In genomic region chr1:88708646-88709305, GRCm38 (mm10) we compare ENCODE assay signal across 16 mouse cellular contexts. TPM values are rescaled to one million over a fixed set of nuclear protein-coding genes. Genes with fewer than 3 reads are reported as not detected.
DNase-seq lines count a peak whose midpoint lies in the region; ATAC-seq lines count a peak whose summit lies in the region.
"Had no signal": no experiment of that assay in that cellular context is flagged by ENCODE, and none has a peak within 500 bp of the region (broad histone marks: within the 10 kb centered on the region; RNA-seq: fewer than 3 reads in every experiment).

No protein-coding gene starts in this region.

- WGBS in forebrain, embryonic 13.5 days: 36% methylated on average over 9 of the region's 9 CpGs
- 54% methylated on average over 9 of the region's 9 CpGs for WGBS in forebrain, embryonic 12.5 days
- WGBS in hindbrain, embryonic 13.5 days: 42% methylated on average over 9 of the region's 9 CpGs

- H3K4me3 ChIP-seq in forebrain, embryonic 13.5 days: no peak overlapping the region
- H3K4me3 ChIP-seq in forebrain, embryonic 12.5 days (replicated peaks): no peak overlapping the region
- no peak overlapping the region for H3K4me3 ChIP-seq in hindbrain, embryonic 13.5 days
- H3K4me3 ChIP-seq: embryonic facial prominence, embryonic 15.5 days; megakaryocyte, embryonic 14.5 days had no signal

- no peak overlapping the region for H3K27ac ChIP-seq in forebrain, embryonic 13.5 days
- H3K27ac ChIP-seq in forebrain, embryonic 12.5 days: no peak overlapping the region
- H3K27ac ChIP-seq in hindbrain, embryonic 13.5 days: peak overlapping the region; percentile 63
- H3K27ac ChIP-seq: embryonic facial prominence, embryonic 15.5 days; liver, embryonic 14.5 days; stomach, postnatal 0 days had no signal

- H3K9me3 ChIP-seq in forebrain, embryonic 13.5 days (replicated peaks): no peaks in the 10 kb centered on the region
- H3K9me3 ChIP-seq in forebrain, embryonic 12.5 days: no peaks in the 10 kb centered on the region
- no peaks in the 10 kb centered on the region for H3K9me3 ChIP-seq in hindbrain, embryonic 13.5 days
- H3K9me3 ChIP-seq: embryonic facial prominence, embryonic 15.5 days; megakaryocyte, embryonic 14.5 days had no signal

- peak; percentile 52; the same call in 1 of the 2 replicates for ATAC-seq in forebrain, embryonic 13.5 days
- ATAC-seq in forebrain, embryonic 12.5 days (ENCODE audit: low FRiP score): no peak
- ATAC-seq in hindbrain, embryonic 13.5 days (ENCODE audit: low FRiP score): no peak

- H3K27me3 ChIP-seq in forebrain, embryonic 13.5 days: peaks cover 3% of the 10 kb centered on the region; the same call in 1 of the 2 replicates
- H3K27me3 ChIP-seq in forebrain, embryonic 12.5 days: peaks cover 11% of the 10 kb centered on the region
- 0 out of 2 replicates have a peak, but pooled peaks cover 4% of the 10 kb centered on the region for H3K27me3 ChIP-seq in hindbrain, embryonic 13.5 days
- H3K27me3 ChIP-seq: embryonic facial prominence, embryonic 15.5 days had no signal

- H3K9ac ChIP-seq in forebrain, embryonic 13.5 days: no peak overlapping the region
- H3K9ac ChIP-seq in forebrain, embryonic 12.5 days: no peak overlapping the region
- no peak overlapping the region for H3K9ac ChIP-seq in hindbrain, embryonic 13.5 days
- H3K9ac ChIP-seq: embryonic facial prominence, embryonic 15.5 days; liver, embryonic 14.5 days had no signal

- no peaks in the 10 kb centered on the region for H3K36me3 ChIP-seq in forebrain, embryonic 13.5 days (ENCODE audit: poor library complexity, severe bottlenecking)
- H3K36me3 ChIP-seq in forebrain, embryonic 12.5 days (replicated peaks): no peaks in the 10 kb centered on the region
- H3K36me3 ChIP-seq in hindbrain, embryonic 13.5 days: no peaks in the 10 kb centered on the region
- H3K36me3 ChIP-seq: embryonic facial prominence, embryonic 15.5 days had no signal

- H3K4me2 ChIP-seq in forebrain, embryonic 13.5 days: no peak overlapping the region
- H3K4me2 ChIP-seq in forebrain, embryonic 12.5 days: no peak overlapping the region
- H3K4me2 ChIP-seq in hindbrain, embryonic 13.5 days: no peak overlapping the region
- H3K4me2 ChIP-seq: embryonic facial prominence, embryonic 15.5 days; heart, embryonic 11.5 days had no signal

- H3K4me1 ChIP-seq in forebrain, embryonic 13.5 days: peaks cover 29% of the 10 kb centered on the region
- H3K4me1 ChIP-seq in forebrain, embryonic 12.5 days: peaks cover 13% of the 10 kb centered on the region
- peaks cover 26% of the 10 kb centered on the region for H3K4me1 ChIP-seq in hindbrain, embryonic 13.5 days (replicated peaks)

- peak; percentile 93 for DNase-seq in CD4-positive, CD25-positive, alpha-beta regulatory T cell, adult 2 months (ENCODE audit: low read depth, low spot score)
- DNase-seq in naive thymus-derived CD4-positive, alpha-beta T cell, adult 2 months (ENCODE audit: low read depth): peak; percentile 94
- DNase-seq in right cerebral cortex, postnatal 36 days (ENCODE audit: low spot score in 2 of 2): no peak
- DNase-seq in gastrocnemius, postnatal 25 days: no peak
- DNase-seq in layer of hippocampus, postnatal 10 days (ENCODE audit: low spot score in 2 of 2): no peak
- DNase-seq: cerebellum, postnatal 25 days; kidney, postnatal 36 days; right cerebral cortex, postnatal 25 days had no signal

RNA-seq across cellular contexts. Expression of gene Arl4c, which starts 6.8 kb away (rescaled TPM):
- polyA plus RNA-seq in forebrain, embryonic 13.5 days (2015; fragmentation: Nextera tagmentation; extraction: Ambion mirVana): 25.3 and 28.7 TPM in 2 replicates
- 34.7 and 35.2 TPM in 2 replicates for polyA plus RNA-seq in forebrain, embryonic 12.5 days (2016; fragmentation: Nextera tagmentation; extraction: Ambion mirVana)
- polyA plus RNA-seq in hindbrain, embryonic 13.5 days (2015; fragmentation: Nextera tagmentation; extraction: Ambion mirVana): 41.3 and 42.8 TPM in 2 replicates
- under 1 TPM; 0.72 to 0.97 TPM for total RNA-seq in gastrocnemius, postnatal 25 days (2021)
- total RNA-seq in layer of hippocampus, postnatal 10 days (2021): 10 to 100 TPM; 52.3 to 52.5 TPM

Comparison
In these comparisons a context has a peak if more than half of its experiments do, and no peak if none do; other contexts are left out.
1. DNase-seq: peak in CD4-positive, CD25-positive, alpha-beta regulatory T cell, adult 2 months (single experiment) and naive thymus-derived CD4-positive, alpha-beta T cell, adult 2 months (single experiment); none in right cerebral cortex, postnatal 36 days (0 of 2), gastrocnemius, postnatal 25 days (single experiment) and layer of hippocampus, postnatal 10 days (0 of 2).